Mouse (Mus musculus): ENCODE results near the gene Nfkbid.

GRCm38 (mm10) chr7:30436879-30437278, 15.3 kb downstream of the Nfkbid start:
- TF ChIP-seq CTCF (IDR thresholded peaks at IDR 0.05; ENCODE audit: low read depth) (no peak), EP300 (IDR thresholded peaks at IDR 0.05; ENCODE audit: low read depth) (no peak)

Data from heart, postnatal 0 days (tissue).